Mouse (Mus musculus) cortical plate, adult 2 months (tissue): ENCODE measurements around the gene Olfr1265.

Experiments
- CTCF ChIP-seq: fragments of 200-500 bp; IDR thresholded peaks from 2 replicates; pipeline ENCODE4 v1.5.1; 2011; ENCODE audit warnings: mild to moderate bottlenecking, control low read depth, low read length; ENCODE audit not compliant: insufficient read depth; ENCODE audit errors: extremely low read depth
- POLR2A ChIP-seq: fragments of 200-500 bp; IDR thresholded peaks from 2 replicates; pipeline ENCODE4 v1.6.1; 2011; ENCODE audit warnings: mild to moderate bottlenecking, low read length, control low read depth; ENCODE audit not compliant: insufficient read depth; ENCODE audit errors: extremely low read depth

- TF ChIP-seq CTCF: no peak
- TF ChIP-seq POLR2A: no peak
These were observed at the start of gene Olfr1265 for GRCm38 (mm10) chr2:90035037-90035436.
